Mouse (Mus musculus) lung, embryonic 14.5 days (tissue): Measurements from ENCODE around the gene Zfp358. TPM values are rescaled to one million over a fixed set of nuclear protein-coding genes. Genes with fewer than 3 reads are reported as not detected.
A peak's percentile ranks its signal among the peaks of the same experiment; 100 is the strongest.

Source experiments
- ATAC-seq: fragments of 200-750 bp; cut with Nextera tagmentation; 2 replicates; pipeline ENCODE4 v1.8.0; 2017; ENCODE audit warnings: mild to moderate bottlenecking, moderate TSS enrichment, moderate library complexity; ENCODE audit not compliant: insufficient read depth
- DNase-seq: peaks from one replicate; pipeline ENCODE4 v3.0.0-alpha.2; 2015
- H3K27ac ChIP-seq: fragments of 300-500 bp; sonication (generic); 2 replicates; pipeline ENCODE4 v1.5.1; 2014; ENCODE audit warnings: low read depth, mild to moderate bottlenecking, moderate library complexity
- H3K27me3 ChIP-seq: fragments of 300-500 bp; sonication (generic); 2 replicates; pipeline ENCODE4 v1.6.1; 2014; ENCODE audit warnings: low read length, control low read depth; ENCODE audit not compliant: insufficient read depth
- H3K36me3 ChIP-seq: fragments of 300-500 bp; sonication (generic); 2 replicates; pipeline ENCODE4 v1.6.1; 2014; ENCODE audit warnings: control low read depth; ENCODE audit not compliant: insufficient read depth
- H3K4me1 ChIP-seq: fragments of 300-500 bp; sonication (generic); 2 replicates; pipeline ENCODE4 v1.6.1; 2014; ENCODE audit warnings: antibody characterized with exemption, control low read depth; ENCODE audit not compliant: insufficient read depth
- H3K4me2 ChIP-seq: fragments of 300-500 bp; sonication (generic); 2 replicates; pipeline ENCODE4 v1.6.1; 2014; ENCODE audit warnings: mild to moderate bottlenecking
- H3K4me3 ChIP-seq: fragments of 300-500 bp; sonication (generic); 2 replicates; pipeline ENCODE4 v1.5.1; 2014; ENCODE audit warnings: low read depth, low read length
- H3K9ac ChIP-seq: fragments of 300-500 bp; sonication (generic); 2 replicates; pipeline ENCODE4 v1.6.1; 2014
- H3K9me3 ChIP-seq: fragments of 300-500 bp; sonication (generic); 2 replicates; pipeline ENCODE4 v1.6.1; 2016; ENCODE audit warnings: low read depth, low read length, control low read depth
- CTCF ChIP-seq: IDR thresholded peaks from 2 replicates; pipeline ENCODE4 v1.5.1; 2016; ENCODE audit warnings: antibody characterized with exemption, low read depth
- WGBS: fragments of 180-500 bp; shearing (Covaris S2); extraction: QIAGEN DNeasy Blood & Tissue Kit; methylation state at CpG from one replicate; pipeline ENCODE4 v1.1.7; 2014; 5-methylcytosine and 5-hydroxymethylcytosine counted together
- polyA plus RNA-seq: library from polyadenylated mRNA; unstranded; fragments of >200 nt; fragmentation: Nextera tagmentation; extraction: Ambion mirVana; gene quantifications from 2 replicates; pipeline ENCODE4 v1.2.1, GENCODE M21; 2014

Zfp358 gene
- polyA plus RNA-seq, 1 experiment from 2014 or later: 21.7 TPM

DNA sequence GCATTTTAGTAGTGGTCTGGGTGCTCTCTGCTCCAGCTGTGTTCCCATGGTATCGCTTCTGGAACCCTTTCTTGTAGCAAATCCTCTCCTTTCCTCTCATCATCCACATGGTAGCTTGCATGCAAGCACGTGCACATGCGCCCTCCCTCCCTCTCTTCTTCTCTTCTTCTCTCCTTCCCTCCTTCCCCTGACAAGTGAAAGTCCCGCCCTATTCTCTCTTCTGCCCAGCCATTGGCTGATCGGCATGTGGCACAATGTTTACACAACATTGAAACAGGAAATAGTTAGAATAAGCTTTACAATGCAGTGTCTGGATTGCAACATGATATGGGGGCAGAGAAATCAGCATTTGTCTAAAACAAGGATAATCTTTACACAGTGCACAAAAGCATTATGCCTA is 11.3 kb upstream of the Zfp358 start:
- ATAC-seq (no peak), DNase-seq (peak; percentile 43)
- TF ChIP-seq CTCF: no peak
- Histone ChIP-seq H3K27ac (no peak overlapping the region), H3K36me3 (no peaks in the 10 kb centered on the region), H3K4me3 (no peak overlapping the region), H3K27me3 (no peaks in the 10 kb centered on the region), H3K4me2 (no peak overlapping the region), H3K9me3 (no peaks in the 10 kb centered on the region), H3K9ac (no peak overlapping the region), H3K4me1 (no peaks in the 10 kb centered on the region)
- WGBS: 45% methylated on average over 5 of the region's 5 CpGs

- no peak overlapping the region for H3K9ac ChIP-seq
- no peak overlapping the region for H3K4me3 ChIP-seq
- H3K4me1 ChIP-seq: no peaks in the 10 kb centered on the region
- ATAC-seq (no peak), DNase-seq (no peak)
- H3K27me3 ChIP-seq: no peaks in the 10 kb centered on the region
- no peaks in the 10 kb centered on the region for H3K9me3 ChIP-seq
- WGBS: 81% methylated on average over 22 of the region's 22 CpGs
- H3K36me3 ChIP-seq: no peaks in the 10 kb centered on the region
- H3K27ac ChIP-seq: no peak overlapping the region
- no peak overlapping the region for H3K4me2 ChIP-seq
- no peak for TF ChIP-seq CTCF
Observed at GRCm38 (mm10) chr8:3482240-3482740, 10.6 kb upstream of the Zfp358 start.

DNA sequence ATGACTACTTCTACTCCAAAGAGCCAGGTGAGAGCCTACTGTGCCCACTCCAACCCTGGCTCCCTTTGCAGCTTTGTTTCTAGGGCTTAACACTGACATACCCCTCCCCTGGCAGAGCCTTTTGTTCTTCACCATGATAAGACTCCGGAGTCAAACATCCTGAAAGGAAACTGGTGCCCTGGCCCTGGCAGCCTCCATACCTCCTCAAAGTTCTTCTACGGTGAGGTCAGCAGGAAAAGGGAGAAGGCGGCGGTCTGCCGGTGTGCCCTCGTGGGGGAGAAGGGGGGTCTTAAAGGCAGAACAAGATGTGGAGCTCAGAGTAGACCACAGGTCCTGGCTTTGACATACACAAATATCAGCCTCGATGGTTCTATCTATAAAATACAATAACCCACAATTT is 9.4 kb upstream of the Zfp358 start:
- H3K4me1 ChIP-seq: no peaks in the 10 kb centered on the region
- 75% methylated on average over 7 of the region's 7 CpGs for WGBS
- no peaks in the 10 kb centered on the region for H3K9me3 ChIP-seq
- H3K4me3 ChIP-seq: no peak overlapping the region
- no peak overlapping the region for H3K27ac ChIP-seq
- no peaks in the 10 kb centered on the region for H3K27me3 ChIP-seq
- no peak for ATAC-seq
- peak; percentile 12 for DNase-seq
- no peak for TF ChIP-seq CTCF
- no peak overlapping the region for H3K9ac ChIP-seq
- H3K36me3 ChIP-seq: no peaks in the 10 kb centered on the region
- H3K4me2 ChIP-seq: no peak overlapping the region

DNA sequence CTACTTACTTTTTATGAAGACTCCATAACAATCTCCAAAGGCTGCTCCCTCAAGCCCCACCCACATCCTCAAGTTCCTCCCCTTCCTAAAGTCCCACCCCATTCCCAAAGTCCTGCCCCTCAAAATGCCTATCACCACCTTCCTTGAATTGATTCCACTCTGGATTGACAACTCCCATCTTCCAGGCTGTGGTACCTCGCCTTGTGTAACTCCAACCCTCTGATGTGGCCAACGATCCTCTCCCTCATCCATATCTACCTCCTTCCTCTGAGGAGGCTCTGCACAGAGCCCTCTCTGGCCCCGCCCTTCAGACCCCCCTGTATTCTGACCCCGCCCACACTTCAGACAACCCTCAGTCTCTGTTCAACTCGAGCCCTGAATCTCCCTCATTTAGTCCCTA is 7.7 kb upstream of the Zfp358 start:
- Histone ChIP-seq H3K9me3 (no peaks in the 10 kb centered on the region), H3K27me3 (no peaks in the 10 kb centered on the region), H3K4me1 (no peaks in the 10 kb centered on the region), H3K9ac (no peak overlapping the region), H3K36me3 (no peaks in the 10 kb centered on the region), H3K4me3 (no peak overlapping the region), H3K4me2 (no peak overlapping the region), H3K27ac (no peak overlapping the region)
- ATAC-seq (no peak), DNase-seq (no peak)
- 29% methylated on average over 5 of the region's 5 CpGs for WGBS
- TF ChIP-seq CTCF: no peak

GRCm38 (mm10) chr8:3493845-3494208 is 889 bp downstream of the Zfp358 start:
- Histone ChIP-seq H3K9me3 (no peaks in the 10 kb centered on the region; the same call in 1 of the 2 replicates), H3K27me3 (no peaks in the 10 kb centered on the region), H3K36me3 (peaks cover 33% of the 10 kb centered on the region), H3K4me1 (peaks cover 2% of the 10 kb centered on the region; the same call in 1 of the 2 replicates), H3K27ac (peak overlapping the region; percentile 87; the same call in 1 of the 2 replicates), H3K9ac (peak overlapping the region; percentile 97), H3K4me3 (peak overlapping the region; percentile 91), H3K4me2 (peak overlapping the region; percentile 85)
- TF ChIP-seq CTCF: no peak
- 33% methylated on average over 6 of the region's 6 CpGs for WGBS
- peak; percentile 4; the same call in 1 of the 2 replicates for ATAC-seq
- DNase-seq: peak; percentile 17

- Histone ChIP-seq H3K4me1 (peaks cover 3% of the 10 kb centered on the region; the same call in 1 of the 2 replicates), H3K4me3 (no peak overlapping the region), H3K9me3 (no peaks in the 10 kb centered on the region; the same call in 1 of the 2 replicates), H3K27me3 (no peaks in the 10 kb centered on the region), H3K9ac (no peak overlapping the region), H3K36me3 (peaks cover 33% of the 10 kb centered on the region), H3K27ac (no peak overlapping the region), H3K4me2 (no peak overlapping the region)
- no peak for ATAC-seq
- TF ChIP-seq CTCF: no peak
- DNase-seq: no peak
- 93% methylated on average over 44 of the region's 44 CpGs for WGBS
Observed at GRCm38 (mm10) chr8:3495578-3496427, 2.9 kb downstream of the Zfp358 start.

- H3K4me2 ChIP-seq: no peak overlapping the region
- TF ChIP-seq CTCF: no peak
- DNase-seq (no peak), ATAC-seq (no peak)
- no peak overlapping the region for H3K9ac ChIP-seq
- no peaks in the 10 kb centered on the region for H3K27me3 ChIP-seq
- 89% methylated on average over 15 of the region's 15 CpGs for WGBS
- H3K27ac ChIP-seq: no peak overlapping the region
- H3K4me1 ChIP-seq: peaks cover 9% of the 10 kb centered on the region
- peaks cover 33% of the 10 kb centered on the region for H3K36me3 ChIP-seq
- no peak overlapping the region for H3K4me3 ChIP-seq
- no peaks in the 10 kb centered on the region; the same call in 1 of the 2 replicates for H3K9me3 ChIP-seq
Observed at GRCm38 (mm10) chr8:3496428-3496748, 3.5 kb downstream of the Zfp358 start.
